Mouse (Mus musculus) forebrain, embryonic 12.5 days (tissue): ENCODE measurements around the gene Dctn3. TPM values are rescaled to one million over a fixed set of nuclear protein-coding genes. Genes with fewer than 3 reads are reported as not detected.

Source experiments
- ATAC-seq: fragments of 200-750 bp; cut with Nextera tagmentation; 2 replicates; pipeline ENCODE4 v1.8.0; 2017; ENCODE audit warnings: moderate TSS enrichment; ENCODE audit not compliant: low FRiP score
- H3K27ac ChIP-seq: fragments of 300-500 bp; sonication (generic); 2 replicates; pipeline ENCODE4 v1.5.1; 2016; ENCODE audit warnings: mild to moderate bottlenecking
- H3K27me3 ChIP-seq: fragments of 300-500 bp; sonication (generic); 2 replicates; pipeline ENCODE4 v1.6.1; 2016; ENCODE audit warnings: mild to moderate bottlenecking
- H3K36me3 ChIP-seq: fragments of 300-500 bp; sonication (generic); replicated peaks from 2 replicates; pipeline ENCODE4 v1.6.1; 2016; ENCODE audit warnings: mild to moderate bottlenecking
- H3K4me1 ChIP-seq: fragments of 300-500 bp; sonication (generic); 2 replicates; pipeline ENCODE4 v1.6.1; 2016
- H3K4me2 ChIP-seq: fragments of 300-500 bp; sonication (generic); 2 replicates; pipeline ENCODE4 v1.6.1; 2016; ENCODE audit warnings: mild to moderate bottlenecking, moderate library complexity
- H3K4me3 ChIP-seq: fragments of 300-500 bp; sonication (generic); replicated peaks from 2 replicates; pipeline ENCODE4 v1.5.1; 2016; ENCODE audit warnings: mild to moderate bottlenecking
- H3K9ac ChIP-seq: fragments of 300-500 bp; sonication (generic); 2 replicates; pipeline ENCODE4 v1.6.1; 2016; ENCODE audit warnings: mild to moderate bottlenecking
- H3K9me3 ChIP-seq: fragments of 300-500 bp; sonication (generic); 2 replicates; pipeline ENCODE4 v1.6.1; 2016
- WGBS: fragments of 180-500 bp; shearing (Covaris S2); methylation state at CpG from one replicate; pipeline ENCODE4 v1.1.7; 2016; 5-methylcytosine and 5-hydroxymethylcytosine counted together
- polyA plus RNA-seq: library from polyadenylated mRNA; unstranded; fragments of >200 nt; fragmentation: Nextera tagmentation; extraction: Ambion mirVana; gene quantifications from 2 replicates; pipeline ENCODE4 v1.2.1, GENCODE M21; 2016

Gene Dctn3
- polyA plus RNA-seq, 1 experiment from 2014 or later: 179 TPM

DNA sequence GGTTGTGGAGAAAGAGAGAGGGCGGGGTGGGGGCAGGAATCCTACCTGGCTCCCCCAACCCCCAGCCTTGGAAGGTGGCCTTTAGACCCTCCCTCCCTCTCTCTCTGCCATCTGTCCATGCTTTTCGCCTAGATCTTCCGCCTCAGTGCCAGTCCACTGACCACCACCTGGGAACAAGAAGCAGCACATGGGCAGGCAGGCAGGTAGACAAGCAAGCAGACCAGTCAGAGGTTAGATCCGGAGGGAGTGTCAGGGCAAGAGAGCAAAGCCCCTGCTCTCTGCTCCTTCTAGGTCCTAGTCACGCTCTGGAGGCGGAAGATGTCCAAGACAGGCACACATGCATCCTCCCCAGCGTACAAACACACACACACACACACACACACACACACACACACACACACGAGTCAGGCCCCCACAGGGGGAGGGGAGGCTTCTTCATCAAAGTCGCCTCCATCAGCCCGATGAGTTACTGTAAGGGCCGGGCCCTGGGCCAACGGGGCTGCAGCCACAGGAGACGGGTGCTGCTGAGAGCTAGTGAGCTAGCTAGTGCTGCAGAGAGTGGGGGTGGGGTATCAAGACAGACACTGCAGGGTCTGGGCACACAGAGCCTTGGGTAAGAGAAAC is 45.9 kb downstream of the Dctn3 start:
- Histone ChIP-seq H3K27me3 (peaks cover 11% of the 10 kb centered on the region; the same call in 1 of the 2 replicates), H3K9ac (peak overlapping the region; percentile 25), H3K9me3 (no peaks in the 10 kb centered on the region), H3K4me2 (peak overlapping the region; percentile 11; the same call in 1 of the 2 replicates), H3K4me3 (no peak overlapping the region), H3K27ac (peak overlapping the region; percentile 47), H3K4me1 (peaks cover 95% of the 10 kb centered on the region), H3K36me3 (peaks cover 11% of the 10 kb centered on the region)
- 43% methylated on average over 13 of the region's 13 CpGs for WGBS
- ATAC-seq: peak; percentile 70

DNA sequence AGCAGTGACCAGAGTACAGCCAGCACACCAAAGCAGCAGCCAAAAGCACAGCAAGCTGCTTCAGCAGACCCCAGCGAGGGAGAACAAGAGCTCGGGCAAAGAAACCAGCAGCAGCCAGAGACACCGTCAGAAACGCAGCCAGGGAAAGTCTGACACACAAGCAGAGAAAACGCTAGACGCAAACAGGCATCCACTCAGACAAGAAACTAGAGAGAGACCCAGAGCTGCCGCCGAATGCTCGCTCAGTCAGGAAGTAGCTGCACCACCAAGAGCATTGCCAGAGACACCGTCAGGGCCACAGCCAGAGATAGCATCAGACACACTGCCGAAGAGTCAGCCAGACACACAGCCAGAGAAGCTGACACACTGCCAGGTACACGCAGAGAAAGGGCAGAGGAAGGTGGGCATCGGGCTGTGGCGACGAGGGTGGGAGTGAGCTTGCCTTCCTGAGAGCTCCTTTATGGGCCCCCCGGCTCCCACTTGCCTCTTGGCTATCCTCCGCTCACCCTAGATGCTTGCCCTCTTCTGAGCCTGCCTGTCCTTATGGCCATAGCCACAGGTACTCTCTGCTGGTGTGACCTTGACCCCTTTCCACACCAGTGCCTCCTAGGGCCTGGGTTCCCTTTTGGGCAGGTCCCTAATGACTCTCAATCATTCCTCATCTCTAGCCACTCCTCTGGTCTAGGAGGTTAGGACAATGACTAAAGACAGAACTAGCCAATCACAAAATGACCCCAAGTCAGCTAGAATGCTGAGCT is 46.5 kb downstream of the Dctn3 start:
- Histone ChIP-seq H3K4me3 (no peak overlapping the region), H3K27ac (peak overlapping the region; percentile 65)

DNA sequence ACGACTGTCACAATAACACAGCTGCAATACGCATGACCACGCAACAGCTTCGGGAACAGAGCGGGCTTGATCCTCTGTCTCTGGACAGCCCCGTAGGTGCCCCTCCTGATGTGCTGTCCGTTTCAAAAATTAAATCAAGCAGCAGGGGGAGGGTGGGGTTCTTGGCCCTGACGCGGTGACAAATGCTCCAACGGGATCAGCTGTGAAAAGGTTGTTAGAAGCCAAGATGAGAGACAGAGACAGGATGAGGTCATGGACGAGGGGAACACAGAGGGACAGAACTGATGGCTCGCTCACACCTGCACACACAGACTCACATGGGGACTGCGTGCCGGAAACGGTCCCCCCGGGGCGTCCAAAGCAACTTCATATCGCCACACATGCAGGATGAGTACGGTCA is 49.8 kb downstream of the Dctn3 start:
- Histone ChIP-seq H3K27me3 (peaks cover 11% of the 10 kb centered on the region; the same call in 1 of the 2 replicates), H3K9me3 (no peaks in the 10 kb centered on the region), H3K27ac (peak overlapping the region; percentile 94), H3K4me2 (peak overlapping the region; percentile 38), H3K9ac (peak overlapping the region; percentile 48; the same call in 1 of the 2 replicates), H3K36me3 (peaks cover 20% of the 10 kb centered on the region), H3K4me1 (peaks cover 82% of the 10 kb centered on the region), H3K4me3 (no peak overlapping the region)
- ATAC-seq: no peak
- 42% methylated on average over 19 of the region's 19 CpGs for WGBS

More for the DNA sequence above, 46.5 kb downstream of the Dctn3 start:
- Histone ChIP-seq H3K4me1 (peaks cover 97% of the 10 kb centered on the region), H3K9me3 (no peaks in the 10 kb centered on the region), H3K27me3 (peaks cover 11% of the 10 kb centered on the region; the same call in 1 of the 2 replicates), H3K36me3 (peaks cover 11% of the 10 kb centered on the region), H3K4me2 (0 out of 2 replicates have a peak overlapping the region, but pooled peaks have one; percentile 11), H3K9ac (peak overlapping the region; percentile 25; the same call in 1 of the 2 replicates)
- no peak for ATAC-seq
- WGBS: 58% methylated on average over 17 of the region's 17 CpGs

DNA sequence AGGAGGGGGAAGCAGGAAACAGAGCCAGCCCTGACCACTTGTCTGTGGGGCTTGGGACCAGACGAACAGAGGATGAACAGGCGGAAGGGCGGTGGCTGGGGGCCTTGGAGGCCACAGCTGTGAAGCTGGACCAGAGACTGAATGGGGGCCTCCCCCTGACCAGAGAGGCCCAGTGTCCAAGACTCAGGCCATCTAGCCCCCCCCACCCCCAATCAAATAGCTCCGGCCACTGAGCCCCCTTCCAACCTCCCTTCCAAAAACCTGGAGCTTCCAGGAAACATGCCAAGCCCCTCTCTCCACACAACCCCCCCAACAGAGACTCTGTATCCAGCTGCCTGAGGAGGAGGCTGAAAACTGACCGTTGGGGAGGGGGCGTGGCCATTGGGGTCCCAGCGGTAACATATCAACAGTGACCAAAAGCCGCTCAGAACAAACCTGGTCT is 50.4 kb downstream of the Dctn3 start:
- ATAC-seq: no peak
- Histone ChIP-seq H3K36me3 (peaks cover 26% of the 10 kb centered on the region), H3K9ac (peak overlapping the region; percentile 48), H3K27ac (peak overlapping the region; percentile 94), H3K27me3 (peaks cover 11% of the 10 kb centered on the region; the same call in 1 of the 2 replicates), H3K4me3 (peak overlapping the region; percentile 1; the same call in 1 of the 2 replicates), H3K9me3 (no peaks in the 10 kb centered on the region), H3K4me1 (peaks cover 75% of the 10 kb centered on the region), H3K4me2 (peak overlapping the region; percentile 38)
- 9% methylated on average over 8 of the region's 8 CpGs for WGBS

DNA sequence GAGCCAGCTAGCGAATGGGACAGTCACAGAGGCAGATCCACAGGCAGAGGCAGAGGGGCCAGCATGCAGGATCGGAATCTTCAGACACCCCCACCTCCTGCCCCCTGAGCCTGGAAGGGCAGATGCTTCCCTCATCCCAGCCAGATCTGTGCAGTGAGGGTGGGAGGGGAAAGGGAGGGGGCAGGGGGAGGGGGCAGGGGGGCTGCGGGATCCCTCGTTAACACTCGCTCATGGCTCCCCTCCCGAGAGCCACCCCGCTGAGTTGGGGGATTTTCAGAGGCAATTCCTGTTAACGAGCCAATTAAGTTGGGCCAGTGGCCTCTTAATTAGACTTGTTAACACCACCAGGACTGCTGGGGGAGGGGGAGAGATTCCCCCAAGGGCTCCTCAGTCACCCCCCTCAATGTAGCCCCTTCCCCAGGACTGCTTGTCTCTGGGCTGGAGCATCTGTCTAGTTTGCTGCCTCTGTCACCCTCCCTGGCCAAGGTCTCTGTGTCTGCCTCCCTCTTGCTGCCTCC is 50.9 kb downstream of the Dctn3 start:
- Histone ChIP-seq H3K4me1 (peaks cover 70% of the 10 kb centered on the region), H3K9me3 (no peaks in the 10 kb centered on the region), H3K27ac (peak overlapping the region; percentile 94), H3K4me2 (peak overlapping the region; percentile 38), H3K36me3 (peaks cover 28% of the 10 kb centered on the region), H3K9ac (peak overlapping the region; percentile 48), H3K4me3 (peak overlapping the region; percentile 1), H3K27me3 (peaks cover 10% of the 10 kb centered on the region; the same call in 1 of the 2 replicates)
- peak; percentile 81 for ATAC-seq
- WGBS: 2% methylated on average over 8 of the region's 8 CpGs

DNA sequence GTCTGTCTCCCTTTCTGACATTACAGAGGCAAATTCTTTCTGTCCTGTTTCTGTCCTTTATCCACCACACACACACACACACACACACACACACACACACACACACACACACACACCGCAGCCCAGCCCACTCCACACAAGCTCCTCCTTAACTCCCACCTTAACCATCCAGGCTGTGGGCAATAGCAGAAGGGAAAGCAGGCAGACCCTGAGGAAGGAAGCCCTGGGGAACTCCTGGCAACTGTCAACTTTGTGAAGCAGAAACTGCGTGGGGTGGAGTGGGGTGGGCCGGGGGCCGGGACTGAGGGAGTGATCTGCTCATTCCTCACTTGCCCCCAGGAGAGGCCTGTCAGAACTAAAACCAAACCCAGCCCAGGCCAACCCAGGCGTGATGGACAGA is 51.5 kb downstream of the Dctn3 start:
- Histone ChIP-seq H3K4me3 (peak overlapping the region; percentile 1; the same call in 1 of the 2 replicates), H3K27ac (peak overlapping the region; percentile 94), H3K4me1 (peaks cover 65% of the 10 kb centered on the region), H3K4me2 (peak overlapping the region; percentile 38), H3K36me3 (peaks cover 33% of the 10 kb centered on the region), H3K9ac (peak overlapping the region; percentile 48; the same call in 1 of the 2 replicates), H3K27me3 (peaks cover 10% of the 10 kb centered on the region; the same call in 1 of the 2 replicates), H3K9me3 (no peaks in the 10 kb centered on the region)
- peak; percentile 36 for ATAC-seq
- WGBS: 12% methylated on average over 5 of the region's 5 CpGs

DNA sequence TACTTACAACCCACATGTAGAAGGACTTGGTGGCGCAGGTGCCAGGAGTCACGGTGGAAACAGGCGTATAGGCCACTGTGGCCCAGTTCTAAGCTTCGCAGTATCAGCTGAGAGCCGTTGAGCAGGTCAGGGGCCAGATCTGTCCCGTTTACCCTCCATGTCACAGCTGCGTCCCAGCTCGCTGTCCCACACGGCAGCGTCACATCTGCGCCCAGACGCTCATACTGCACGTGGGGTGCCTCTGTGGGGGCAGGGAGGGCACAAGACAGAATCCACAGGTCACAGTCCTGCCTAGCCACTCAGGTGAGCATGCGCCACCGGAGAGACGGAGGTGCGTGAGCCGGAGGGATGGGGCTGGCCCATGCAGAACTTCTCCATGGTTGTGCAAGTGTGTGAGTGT is 52.1 kb downstream of the Dctn3 start:
- H3K27ac ChIP-seq: peak overlapping the region; percentile 94
- no peak overlapping the region for H3K9ac ChIP-seq

DNA sequence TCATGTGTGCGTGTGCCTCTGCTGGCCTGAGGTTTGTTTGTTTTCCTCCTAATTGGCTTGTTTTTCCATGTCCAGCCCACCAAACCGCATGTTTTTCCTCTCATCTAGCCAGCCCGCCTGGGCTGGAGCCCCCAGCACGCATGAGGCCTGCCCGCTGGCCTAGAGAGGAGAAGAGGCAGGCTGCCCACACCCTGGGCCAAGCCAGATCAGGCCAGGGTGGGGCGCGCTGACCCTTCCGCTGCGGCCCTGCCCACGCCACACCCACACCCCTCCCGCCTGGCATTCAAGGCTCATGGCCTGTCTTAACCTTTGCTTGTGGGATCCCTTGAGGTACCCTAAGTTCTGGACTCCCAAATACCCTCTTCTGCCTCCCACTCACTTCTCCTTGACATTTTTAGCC is 56.3 kb downstream of the Dctn3 start:
- no peak overlapping the region for H3K9ac ChIP-seq

More for the DNA sequence above, 52.1 kb downstream of the Dctn3 start:
- Histone ChIP-seq H3K4me2 (no peak overlapping the region), H3K4me3 (no peak overlapping the region), H3K36me3 (peaks cover 37% of the 10 kb centered on the region), H3K9me3 (no peaks in the 10 kb centered on the region), H3K27me3 (0 out of 2 replicates have a peak, but pooled peaks cover 5% of the 10 kb centered on the region), H3K4me1 (peaks cover 61% of the 10 kb centered on the region)
- WGBS: 76% methylated on average over 18 of the region's 18 CpGs
- no peak for ATAC-seq

DNA sequence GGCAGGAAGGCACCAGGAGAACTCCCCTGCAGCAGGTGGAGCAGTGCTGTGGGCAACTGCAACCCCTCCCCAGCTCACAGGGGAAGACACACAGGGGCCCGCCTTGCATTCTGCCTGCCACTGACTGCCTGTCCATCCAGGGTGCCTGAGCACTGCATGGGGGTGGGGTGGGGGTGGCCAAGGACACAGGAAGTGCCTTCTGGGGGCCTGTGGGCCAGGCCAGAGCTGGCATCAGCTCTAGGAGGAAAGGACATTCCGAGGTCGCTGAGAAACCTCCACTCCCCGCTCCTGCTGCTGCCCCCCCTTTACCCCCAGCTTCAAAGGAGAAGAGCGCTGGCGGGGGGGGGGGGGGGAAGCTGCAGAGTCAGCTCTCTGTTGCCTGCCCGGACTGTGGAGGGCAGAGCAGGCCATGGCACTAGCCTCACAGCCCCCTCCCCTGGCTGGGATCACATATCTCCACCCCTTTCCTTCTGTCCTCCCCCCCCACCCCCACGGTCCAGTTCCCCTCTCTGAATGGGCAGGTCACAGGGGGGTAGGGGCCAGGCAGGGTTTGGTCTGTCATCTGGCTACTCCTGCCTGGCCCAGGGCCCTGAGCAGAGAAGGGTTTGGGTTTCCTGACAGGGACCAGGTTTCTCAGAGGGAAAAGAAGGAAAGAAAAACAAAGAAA is 57.8 kb downstream of the Dctn3 start:
- Histone ChIP-seq H3K9ac (peak overlapping the region; percentile 5; the same call in 1 of the 2 replicates), H3K27ac (peak overlapping the region; percentile 15), H3K4me3 (no peak overlapping the region), H3K27me3 (peaks cover 14% of the 10 kb centered on the region), H3K36me3 (peaks cover 60% of the 10 kb centered on the region), H3K9me3 (no peaks in the 10 kb centered on the region), H3K4me1 (peaks cover 63% of the 10 kb centered on the region), H3K4me2 (0 out of 2 replicates have a peak overlapping the region, but pooled peaks have one; percentile 1)
- ATAC-seq: no peak
- WGBS: 10% methylated on average over 5 of the region's 8 CpGs

More for the DNA sequence above, 56.3 kb downstream of the Dctn3 start:
- ATAC-seq: no peak
- H3K27me3 ChIP-seq: peaks cover 14% of the 10 kb centered on the region
- H3K36me3 ChIP-seq: peaks cover 70% of the 10 kb centered on the region
- H3K9me3 ChIP-seq: no peaks in the 10 kb centered on the region
- H3K4me1 ChIP-seq: peaks cover 62% of the 10 kb centered on the region
- no peak overlapping the region; the same call in 1 of the 2 replicates for H3K27ac ChIP-seq
- 85% methylated on average over 11 of the region's 11 CpGs for WGBS
- no peak overlapping the region for H3K4me2 ChIP-seq
- no peak overlapping the region for H3K4me3 ChIP-seq
